Mouse (Mus musculus) adrenal gland, adult (tissue): ENCODE data around the gene Gm20388.

ENCODE experiments used
- DNase-seq, 2 experiments: peaks; one replicate each; pipeline ENCODE4 v3.0.0; 2022 to 2023; ENCODE audit warnings: low spot score in 1 of 2; ENCODE audit not compliant: inconsistent age in 2 of 2

Gm20388 gene

GRCm38 (mm10) chr8:120039313-120039919, 128.8 kb downstream of the Gm20388 start:
- no peak for DNase-seq

GRCm38 (mm10) chr8:120040861-120041260, 130.2 kb downstream of the Gm20388 start:
- DNase-seq, result peak in 1 of 2 experiments; percentile 75

GRCm38 (mm10) chr8:120042542-120043312, 132.1 kb downstream of the Gm20388 start:
- peak; percentile 63 to 82 for DNase-seq

GRCm38 (mm10) chr8:120044907-120045306, 134.3 kb downstream of the Gm20388 start:
- no peak for DNase-seq

GRCm38 (mm10) chr8:120045471-120045870, 134.8 kb downstream of the Gm20388 start:
- DNase-seq, result no peak

GRCm38 (mm10) chr8:120046258-120047020, 135.8 kb downstream of the Gm20388 start:
- DNase-seq, result peak; percentile 84 to 92

GRCm38 (mm10) chr8:120049949-120050348, 139.3 kb downstream of the Gm20388 start:
- no peak for DNase-seq

- DNase-seq, result no peak
Measured at GRCm38 (mm10) chr8:120050376-120050775, 139.7 kb downstream of the Gm20388 start.

- DNase-seq, result peak; percentile 49 to 86
Measured at GRCm38 (mm10) chr8:120051006-120051405, 140.4 kb downstream of the Gm20388 start.

GRCm38 (mm10) chr8:120051908-120052307, 141.3 kb downstream of the Gm20388 start:
- no peak for DNase-seq

GRCm38 (mm10) chr8:120052318-120052717, 141.7 kb downstream of the Gm20388 start:
- no peak for DNase-seq

GRCm38 (mm10) chr8:120054833-120055232, 144.2 kb downstream of the Gm20388 start:
- no peak for DNase-seq

GRCm38 (mm10) chr8:120057078-120057477, 146.4 kb downstream of the Gm20388 start:
- no peak for DNase-seq

GRCm38 (mm10) chr8:120062742-120063141, 152.1 kb downstream of the Gm20388 start:
- DNase-seq, result peak in 1 of 2 experiments; percentile 59

- no peak for DNase-seq
Measured at GRCm38 (mm10) chr8:120063326-120063725, 152.7 kb downstream of the Gm20388 start.

- DNase-seq, result no peak
Measured at GRCm38 (mm10) chr8:120065611-120066010, 155.0 kb downstream of the Gm20388 start.

GRCm38 (mm10) chr8:120066226-120066625, 155.6 kb downstream of the Gm20388 start:
- DNase-seq, result peak; percentile 52 to 85

- peak; percentile 50 to 65 for DNase-seq
Measured at GRCm38 (mm10) chr8:120067936-120068668, 157.5 kb downstream of the Gm20388 start.

- DNase-seq, result peak; percentile 82 to 95
Measured at GRCm38 (mm10) chr8:120071684-120072083, 161.0 kb downstream of the Gm20388 start.

- DNase-seq, result peak; percentile 84 to 92
Measured at GRCm38 (mm10) chr8:120072259-120072658, 161.6 kb downstream of the Gm20388 start.

- DNase-seq, result peak in 1 of 2 experiments; percentile 65
Measured at GRCm38 (mm10) chr8:120072827-120073226, 162.2 kb downstream of the Gm20388 start.
